Mouse (Mus musculus) E14TG2a.4 (cell line): Measurements from ENCODE around the gene Cavin3.
"Not testable (repeated sequence)": the region's sequence is repeated elsewhere in the genome, so short reads cannot be mapped to it uniquely, and the experiment has no call there.

Experiments used
- H3K27me3 ChIP-seq: 2 replicates; pipeline ENCODE4 v1.6.1; 2014; ENCODE audit warnings: low read length, control low read depth; ENCODE audit not compliant: insufficient read depth
- H3K36me3 ChIP-seq: 2 replicates; pipeline ENCODE4 v1.6.1; 2014; ENCODE audit warnings: low read length, control low read depth; ENCODE audit not compliant: insufficient read depth
- H3K4me1 ChIP-seq: replicated peaks from 2 replicates; pipeline ENCODE4 v1.6.1; 2014; ENCODE audit warnings: low read depth, low read length, control low read depth
- H3K4me3 ChIP-seq: replicated peaks from 2 replicates; pipeline ENCODE4 v1.5.1; 2014; ENCODE audit warnings: mild to moderate bottlenecking, low read length
- H3K9me3 ChIP-seq: 2 replicates; pipeline ENCODE4 v1.6.1; 2014; ENCODE audit warnings: low read length, control low read depth
- CTCF ChIP-seq: conservative IDR thresholded peaks from 2 replicates; pipeline ENCODE4 v1.5.1; 2014; ENCODE audit warnings: low read length
- NANOG ChIP-seq: IDR thresholded peaks from 2 replicates; pipeline ENCODE4 v1.6.1; 2014; ENCODE audit warnings: borderline replicate concordance, low read length, mixed read lengths
- POU5F1 ChIP-seq: IDR thresholded peaks from 2 replicates; pipeline ENCODE4 v1.6.1; 2014; ENCODE audit warnings: low read length, borderline replicate concordance

Gene Cavin3

DNA sequence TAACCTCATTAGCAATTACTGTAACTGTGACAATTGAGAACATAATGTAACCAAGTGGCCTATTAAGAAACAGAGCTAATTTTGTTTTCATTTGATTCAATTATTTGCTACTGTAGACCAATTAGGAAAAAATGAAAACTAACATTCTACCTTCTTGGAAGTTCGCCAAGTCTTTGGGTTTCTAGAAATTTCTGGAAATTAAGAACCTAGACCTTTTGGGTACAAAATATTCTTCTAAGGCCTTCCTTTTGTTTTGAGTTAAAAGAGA, 4.7 kb downstream of the Cavin3 start:
- TF ChIP-seq NANOG = no peak
- no peak for TF ChIP-seq CTCF
- no peak for TF ChIP-seq POU5F1

DNA sequence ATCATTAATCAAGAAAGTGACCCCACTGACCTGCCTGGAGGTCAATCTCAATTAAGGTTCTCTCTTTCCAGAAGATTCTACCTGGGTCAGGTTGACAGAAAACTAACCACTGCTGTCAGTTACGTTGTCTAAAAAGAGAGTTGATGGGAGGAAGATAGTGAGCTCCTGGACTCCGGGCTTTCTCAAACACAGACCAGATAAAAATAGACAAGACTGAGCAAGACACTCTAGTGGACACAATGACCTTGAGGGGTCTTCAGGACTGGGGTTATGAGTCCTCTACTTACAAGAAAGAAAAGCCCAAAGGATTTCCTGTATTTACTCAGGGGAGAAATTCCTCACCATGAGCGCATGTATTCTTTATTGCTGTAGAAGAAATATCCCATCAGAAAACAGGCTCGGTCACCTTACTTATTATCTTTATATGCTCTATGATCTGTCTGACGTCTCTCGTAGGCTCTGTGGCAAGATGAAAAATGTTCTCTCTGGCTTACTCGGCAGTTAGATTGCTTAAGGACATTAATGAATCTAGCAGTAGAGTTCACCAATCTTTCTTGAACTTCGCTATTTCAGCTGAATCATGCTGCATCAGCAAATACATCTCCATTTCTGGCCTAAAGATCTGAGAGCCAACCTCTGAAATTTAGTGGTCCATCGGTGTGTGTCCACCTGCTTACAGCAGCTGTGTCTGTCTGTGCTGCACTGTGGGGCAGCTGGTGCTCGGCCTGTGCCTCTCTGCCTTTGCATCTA, 5.2 kb downstream of the Cavin3 start:
- peaks cover 21% of the 10 kb centered on the region for H3K4me1 ChIP-seq
- no peak for TF ChIP-seq CTCF
- no peak for TF ChIP-seq POU5F1
- TF ChIP-seq NANOG = no peak

More for the DNA sequence above, 4.7 kb downstream of the Cavin3 start:
- H3K9me3 ChIP-seq = no peaks in the 10 kb centered on the region
- no peak overlapping the region for H3K4me3 ChIP-seq
- peaks cover 33% of the 10 kb centered on the region for H3K27me3 ChIP-seq
- H3K4me1 ChIP-seq = peaks cover 26% of the 10 kb centered on the region
- H3K36me3 ChIP-seq = no peaks in the 10 kb centered on the region

DNA sequence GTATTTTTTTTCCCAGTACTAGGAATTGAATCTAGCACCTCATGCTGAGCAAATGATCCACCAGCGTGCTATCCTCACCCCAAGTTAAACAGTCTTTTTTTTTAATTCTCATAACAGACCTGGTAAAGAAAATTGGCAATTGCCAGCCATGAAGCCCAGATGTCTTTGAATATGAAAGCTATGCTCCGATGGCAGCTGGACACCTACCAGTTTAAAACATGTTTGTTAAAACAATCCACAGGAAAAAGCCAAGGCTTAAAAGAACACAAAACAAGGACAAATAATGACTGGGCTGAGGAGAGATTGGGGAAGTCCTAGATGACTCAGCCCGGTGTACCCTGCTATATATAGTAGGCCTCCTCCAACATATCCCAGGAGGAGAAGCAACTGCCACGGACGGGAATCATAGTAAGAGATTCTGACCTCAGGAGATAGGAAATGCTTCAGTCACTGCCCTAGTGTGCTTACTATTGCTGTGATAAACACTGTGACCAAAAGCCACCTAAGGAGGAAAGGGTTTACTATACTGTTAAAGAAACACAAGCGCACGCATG, 6.6 kb downstream of the Cavin3 start:
- H3K4me3 ChIP-seq = no peak overlapping the region
- H3K9me3 ChIP-seq = no peaks in the 10 kb centered on the region
- peaks cover 9% of the 10 kb centered on the region for H3K4me1 ChIP-seq
- H3K36me3 ChIP-seq = no peaks in the 10 kb centered on the region
- TF ChIP-seq POU5F1 = no peak
- no peak for TF ChIP-seq CTCF
- no peak for TF ChIP-seq NANOG
- H3K27me3 ChIP-seq = peaks cover 14% of the 10 kb centered on the region

More for the DNA sequence above, 5.2 kb downstream of the Cavin3 start:
- Histone ChIP-seq H3K4me3 (no peak overlapping the region), H3K9me3 (no peaks in the 10 kb centered on the region), H3K36me3 (no peaks in the 10 kb centered on the region), H3K27me3 (peaks cover 28% of the 10 kb centered on the region)

DNA sequence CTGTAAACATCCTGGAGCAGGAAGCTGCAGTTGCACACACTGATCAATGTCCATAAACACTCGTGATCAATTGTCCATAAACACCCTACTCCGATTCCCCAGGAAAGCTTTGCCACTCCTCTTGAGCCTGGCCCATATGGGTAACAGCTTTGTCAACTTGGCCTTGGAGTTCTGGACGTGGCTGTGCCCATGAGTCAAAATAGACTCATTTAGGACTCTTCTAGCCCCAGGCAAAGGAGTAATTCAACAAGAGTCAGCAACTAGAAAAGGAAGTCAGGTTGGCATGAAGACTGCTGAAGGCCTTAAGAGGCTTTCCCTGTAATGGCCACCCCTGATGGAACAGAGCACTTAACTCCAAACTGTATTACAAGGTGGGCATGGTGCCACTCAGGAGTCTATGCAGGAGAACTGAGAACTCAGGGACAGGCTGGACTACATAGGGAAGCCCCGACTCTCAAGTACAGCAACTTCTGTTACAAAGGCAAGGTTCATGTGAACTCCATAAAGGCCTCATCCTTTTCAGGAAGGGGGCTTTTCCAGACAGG, 7.3 kb downstream of the Cavin3 start:
- no peak for TF ChIP-seq NANOG
- TF ChIP-seq POU5F1 = no peak
- no peak for TF ChIP-seq CTCF

DNA sequence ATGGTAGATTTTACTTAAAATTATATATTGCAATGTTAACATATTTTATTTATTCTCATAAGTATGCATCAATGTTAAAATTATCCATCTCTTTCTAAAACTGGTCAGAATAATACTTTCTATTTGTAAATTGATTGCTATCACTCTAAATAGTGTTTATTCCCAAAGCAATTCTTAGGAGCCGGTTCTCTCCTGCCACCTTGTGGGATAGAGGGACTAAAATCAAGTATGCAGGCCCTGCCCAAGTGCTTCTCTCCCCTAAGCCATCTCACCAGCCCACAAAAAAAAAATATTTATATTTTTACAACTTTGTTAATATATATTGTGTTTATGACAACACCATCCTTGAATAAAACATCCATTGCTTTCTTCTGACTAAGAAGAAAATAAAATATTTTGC, 9.5 kb downstream of the Cavin3 start:
- TF ChIP-seq POU5F1 (no peak), CTCF (no peak), NANOG (no peak)
- no peak overlapping the region for H3K4me3 ChIP-seq
- no peaks in the 10 kb centered on the region for H3K36me3 ChIP-seq
- H3K9me3 ChIP-seq = no peaks in the 10 kb centered on the region
- no peaks in the 10 kb centered on the region; the same call in 1 of the 2 replicates for H3K27me3 ChIP-seq
- no peaks in the 10 kb centered on the region for H3K4me1 ChIP-seq

More for the DNA sequence above, 7.3 kb downstream of the Cavin3 start:
- Histone ChIP-seq H3K4me3 (no peak overlapping the region), H3K9me3 (no peaks in the 10 kb centered on the region), H3K36me3 (no peaks in the 10 kb centered on the region), H3K27me3 (peaks cover 8% of the 10 kb centered on the region), H3K4me1 (peaks cover 3% of the 10 kb centered on the region)

DNA sequence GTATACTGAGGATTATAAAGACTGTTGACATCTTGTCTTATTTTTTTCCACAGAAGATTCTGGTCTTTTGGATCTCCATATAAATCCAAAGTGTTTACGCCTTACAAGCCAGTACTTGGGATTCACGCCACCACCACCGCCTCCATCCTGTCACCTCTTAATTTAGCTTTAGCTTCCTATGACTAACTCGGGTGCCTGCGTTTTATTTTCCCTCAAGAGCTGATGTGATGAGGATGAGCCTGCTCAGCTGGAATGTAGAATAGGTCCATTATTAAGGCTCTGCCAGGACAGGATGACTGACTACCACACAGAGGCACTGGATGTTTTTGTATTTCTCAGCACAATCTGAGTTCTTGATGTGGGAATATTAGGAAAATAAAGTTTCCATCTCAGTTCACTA, 16.6 kb downstream of the Cavin3 start:
- H3K4me3 ChIP-seq, H3K4me1 ChIP-seq, H3K9me3 ChIP-seq, H3K27me3 ChIP-seq, H3K36me3 ChIP-seq: not testable (repeated sequence)

DNA sequence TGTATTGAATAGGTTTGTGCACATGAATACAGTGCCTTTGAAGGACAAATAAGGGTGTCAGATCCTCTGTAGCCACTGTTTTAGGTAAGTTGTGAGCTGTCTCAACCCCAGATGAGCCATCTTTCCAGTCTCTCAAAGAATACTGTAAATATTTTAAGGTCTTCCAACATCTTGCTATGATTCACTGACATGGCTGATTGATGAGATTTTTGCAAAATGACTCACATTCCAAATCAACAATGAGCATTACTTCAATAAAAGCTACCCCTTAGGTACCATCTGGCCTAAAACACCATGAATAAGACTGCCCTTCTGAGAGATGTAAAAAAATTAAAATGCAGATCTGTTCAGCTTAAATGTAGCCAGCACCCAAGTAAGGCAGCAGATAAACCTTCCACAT, 23.6 kb downstream of the Cavin3 start:
- no peaks in the 10 kb centered on the region for H3K4me1 ChIP-seq
- H3K4me3 ChIP-seq = no peak overlapping the region
- H3K36me3 ChIP-seq = no peaks in the 10 kb centered on the region
- no peaks in the 10 kb centered on the region for H3K9me3 ChIP-seq
- TF ChIP-seq CTCF (no peak), NANOG (no peak), POU5F1 (no peak)
- H3K27me3 ChIP-seq = no peaks in the 10 kb centered on the region

DNA sequence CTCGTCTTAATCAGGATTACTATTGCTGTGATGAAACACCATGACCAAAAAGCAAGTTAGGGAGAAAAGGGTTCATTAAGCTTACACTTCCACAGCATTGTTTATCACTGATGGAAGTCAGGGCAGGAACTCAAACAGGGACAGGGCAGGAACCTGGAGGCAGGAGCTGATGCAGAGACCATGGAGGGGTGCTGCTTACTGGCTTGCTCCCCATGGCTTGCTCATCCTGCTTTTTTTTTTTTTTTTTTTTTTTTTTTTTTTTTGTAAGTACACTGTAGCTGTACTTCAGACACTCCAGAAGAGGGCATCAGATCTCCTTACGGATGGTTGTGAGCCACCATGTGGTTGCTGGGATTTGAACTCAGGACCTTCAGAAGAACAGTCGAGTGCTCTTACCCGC, 28.8 kb downstream of the Cavin3 start:
- not testable (repeated sequence) for H3K4me3 ChIP-seq, H3K4me1 ChIP-seq, H3K36me3 ChIP-seq, H3K9me3 ChIP-seq, H3K27me3 ChIP-seq

DNA sequence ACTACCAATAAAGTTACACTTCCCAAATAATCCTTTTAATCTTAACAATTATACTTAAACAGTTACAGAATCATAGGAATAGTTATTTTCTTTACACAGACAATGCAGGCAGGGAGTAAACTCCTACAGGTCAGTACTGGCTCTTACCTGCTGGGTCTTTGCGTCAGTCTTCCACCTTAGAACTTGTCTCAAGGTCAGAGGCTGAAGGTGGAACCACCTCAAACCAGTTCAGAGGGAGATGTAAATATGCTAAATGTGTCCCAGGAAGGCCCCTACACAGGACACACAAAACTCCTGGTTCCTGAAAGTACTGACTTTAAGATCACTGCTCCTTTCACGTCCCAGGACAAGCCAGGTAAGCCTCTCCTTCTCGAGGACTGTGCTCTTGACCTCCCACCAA, 37.0 kb downstream of the Cavin3 start:
- Histone ChIP-seq H3K4me3 (no peak overlapping the region), H3K27me3 (0 out of 2 replicates have a peak, but pooled peaks cover 6% of the 10 kb centered on the region), H3K36me3 (no peaks in the 10 kb centered on the region), H3K9me3 (no peaks in the 10 kb centered on the region), H3K4me1 (peaks cover 24% of the 10 kb centered on the region)
- TF ChIP-seq CTCF (no peak), POU5F1 (no peak), NANOG (no peak)
